ENCODE assay signal across 8 mouse cellular contexts in genomic region chr6:108828872-108829271, GRCm38 (mm10). TPM values are rescaled to one million over a fixed set of nuclear protein-coding genes. Genes with fewer than 3 reads are reported as not detected.
DNase-seq lines count a peak whose midpoint lies in the region; ATAC-seq and TF ChIP-seq lines count a peak whose summit lies in the region.

No protein-coding gene starts in this region.

- peak; percentile 62; the same call in 1 of the 2 replicates for ATAC-seq in forebrain, embryonic 11.5 days (replicated peaks; ENCODE audit: low FRiP score)
- ATAC-seq in hindbrain, embryonic 16.5 days = peak; percentile 69
- peak; percentile 45 for ATAC-seq in liver, embryonic 11.5 days (replicated peaks; ENCODE audit: low FRiP score)

- peak in 1 of 2 experiments; percentile 41 for DNase-seq in layer of hippocampus, adult 2 months (ENCODE audit: low spot score in 2 of 2)
- DNase-seq in layer of hippocampus, postnatal 14 days (ENCODE audit: low spot score in 2 of 2) = no peak
- peak; percentile 74 for DNase-seq in T-cell, adult 2 months (ENCODE audit: low spot score)
- no peak for DNase-seq in forebrain, embryonic 11.5 days (ENCODE audit: low spot score)
- DNase-seq in liver, embryonic 11.5 days (ENCODE audit: low spot score) = no peak
- peak; percentile 74 for DNase-seq in naive thymus-derived CD4-positive, alpha-beta T cell, adult 2 months (ENCODE audit: low read depth)
- no peak for DNase-seq in Muller cell, postnatal 12 days (ENCODE audit: inconsistent ontology term)

- under 1% methylated on average over 44 of the region's 56 CpGs for WGBS in forebrain, embryonic 11.5 days
- WGBS in hindbrain, embryonic 16.5 days = under 1% methylated on average over 26 of the region's 56 CpGs
- WGBS in liver, embryonic 11.5 days = under 1% methylated on average over 52 of the region's 56 CpGs

- peak overlapping the region; percentile 86 for H3K4me3 ChIP-seq in layer of hippocampus, adult 2 months
- H3K4me3 ChIP-seq in forebrain, embryonic 11.5 days (ENCODE audit: low read depth, low read length) = peak overlapping the region; percentile 86
- H3K4me3 ChIP-seq in hindbrain, embryonic 16.5 days (ENCODE audit: low read length) = peak overlapping the region; percentile 60
- peak overlapping the region; percentile 94 for H3K4me3 ChIP-seq in liver, embryonic 11.5 days (ENCODE audit: low read depth, low read length)

- TF ChIP-seq CTCF in layer of hippocampus, adult 2 months (conservative IDR thresholded peaks at IDR 0.05) = no peak

- H3K4me2 ChIP-seq in forebrain, embryonic 11.5 days (ENCODE audit: low read depth, low read length, severe bottlenecking) = peak overlapping the region; percentile 75
- peak overlapping the region; percentile 79 for H3K4me2 ChIP-seq in hindbrain, embryonic 16.5 days (ENCODE audit: low read length)
- H3K4me2 ChIP-seq in liver, embryonic 11.5 days = peak overlapping the region; percentile 97

- no peaks in the 10 kb centered on the region for H3K9me3 ChIP-seq in forebrain, embryonic 11.5 days (ENCODE audit: control insufficient read depth, low read length)
- no peaks in the 10 kb centered on the region for H3K9me3 ChIP-seq in hindbrain, embryonic 16.5 days (ENCODE audit: control insufficient read depth, low read length)
- H3K9me3 ChIP-seq in liver, embryonic 11.5 days (ENCODE audit: control insufficient read depth, low read length) = no peaks in the 10 kb centered on the region

- H3K27ac ChIP-seq in layer of hippocampus, adult 2 months = peak overlapping the region; percentile 91
- peak overlapping the region; percentile 81 for H3K27ac ChIP-seq in forebrain, embryonic 11.5 days (ENCODE audit: low read depth, low read length)
- peak overlapping the region; percentile 49 for H3K27ac ChIP-seq in hindbrain, embryonic 16.5 days (ENCODE audit: low read depth, low read length)
- peak overlapping the region; percentile 66 for H3K27ac ChIP-seq in liver, embryonic 11.5 days (ENCODE audit: low read depth, low read length)

- peaks cover 3% of the 10 kb centered on the region; the same call in 1 of the 2 replicates for H3K4me1 ChIP-seq in forebrain, embryonic 11.5 days (replicated peaks; ENCODE audit: control insufficient read depth, insufficient read depth, low read length)
- H3K4me1 ChIP-seq in hindbrain, embryonic 16.5 days (ENCODE audit: control insufficient read depth, insufficient read depth, low read depth, low read length) = peaks cover 15% of the 10 kb centered on the region
- peaks cover 25% of the 10 kb centered on the region for H3K4me1 ChIP-seq in liver, embryonic 11.5 days (replicated peaks; ENCODE audit: control insufficient read depth, insufficient read depth, low read length)

- no peaks in the 10 kb centered on the region for H3K36me3 ChIP-seq in forebrain, embryonic 11.5 days (ENCODE audit: control insufficient read depth, insufficient read depth, low read length)
- H3K36me3 ChIP-seq in hindbrain, embryonic 16.5 days (ENCODE audit: control insufficient read depth, insufficient read depth, low read length) = no peaks in the 10 kb centered on the region
- H3K36me3 ChIP-seq in liver, embryonic 11.5 days (ENCODE audit: control insufficient read depth, insufficient read depth, low read length) = no peaks in the 10 kb centered on the region; the same call in 1 of the 2 replicates

- peak overlapping the region; percentile 89 for H3K9ac ChIP-seq in forebrain, embryonic 11.5 days (ENCODE audit: low read length)
- peak overlapping the region; percentile 83 for H3K9ac ChIP-seq in hindbrain, embryonic 16.5 days (ENCODE audit: low read depth, low read length)
- peak overlapping the region; percentile 93 for H3K9ac ChIP-seq in liver, embryonic 11.5 days (ENCODE audit: low read depth, low read length)

- H3K27me3 ChIP-seq in forebrain, embryonic 11.5 days (ENCODE audit: control insufficient read depth, insufficient read depth, low read length) = no peaks in the 10 kb centered on the region
- H3K27me3 ChIP-seq in hindbrain, embryonic 16.5 days (replicated peaks; ENCODE audit: control insufficient read depth, insufficient read depth, low read length) = no peaks in the 10 kb centered on the region
- H3K27me3 ChIP-seq in liver, embryonic 11.5 days (replicated peaks; ENCODE audit: control insufficient read depth, insufficient read depth, low read length) = no peaks in the 10 kb centered on the region

RNA-seq across cellular contexts. Expression of gene Edem1, which starts 0.4 kb away (rescaled TPM):
- total RNA-seq in layer of hippocampus, adult 2 months (2021) = 10 to 100 TPM; 13.3 to 17.2 TPM
- 10 to 100 TPM; 19.6 to 28.9 TPM for total RNA-seq in layer of hippocampus, postnatal 14 days (2021)
- polyA plus RNA-seq in forebrain, embryonic 11.5 days (2014; fragmentation: Nextera tagmentation; extraction: Ambion mirVana) = 23.0 and 32.5 TPM in 2 replicates
- polyA plus RNA-seq in hindbrain, embryonic 16.5 days (2015; fragmentation: Nextera tagmentation; extraction: Ambion mirVana) = 5.0 and 6.6 TPM in 2 replicates
- 25.0 and 30.6 TPM in 2 replicates for polyA plus RNA-seq in liver, embryonic 11.5 days (2014; fragmentation: Nextera tagmentation; extraction: Ambion mirVana)

RNA-seq across cellular contexts. Expression of gene Arl8b, which starts 46.0 kb away (rescaled TPM):
- total RNA-seq in layer of hippocampus, adult 2 months (2021) = 100 to 1,000 TPM; 202 to 216 TPM
- 100 to 1,000 TPM; 188 to 200 TPM for total RNA-seq in layer of hippocampus, postnatal 14 days (2021)
- polyA plus RNA-seq in forebrain, embryonic 11.5 days (2014; fragmentation: Nextera tagmentation; extraction: Ambion mirVana) = 78.4 and 79.5 TPM in 2 replicates
- 108 and 113 TPM in 2 replicates for polyA plus RNA-seq in hindbrain, embryonic 16.5 days (2015; fragmentation: Nextera tagmentation; extraction: Ambion mirVana)
- 64.1 and 81.5 TPM in 2 replicates for polyA plus RNA-seq in liver, embryonic 11.5 days (2014; fragmentation: Nextera tagmentation; extraction: Ambion mirVana)

Comparison
In these comparisons a context has a peak if more than half of its experiments do, and no peak if none do; other contexts are left out.
1. DNase-seq: peak in T-cell, adult 2 months (single experiment) and naive thymus-derived CD4-positive, alpha-beta T cell, adult 2 months (single experiment); none in layer of hippocampus, postnatal 14 days (0 of 2), forebrain, embryonic 11.5 days (single experiment), liver, embryonic 11.5 days (single experiment) and Muller cell, postnatal 12 days (single experiment).
2. Peak in every context shown above with its lines, with median percentiles within 50 percentile points of each other: H3K27ac ChIP-seq, H3K4me3 ChIP-seq, ATAC-seq, H3K4me2 ChIP-seq and H3K9ac ChIP-seq.